Mouse (Mus musculus): ENCODE results near the gene Jmjd6. TPM values are rescaled to one million over a fixed set of nuclear protein-coding genes. Genes with fewer than 3 reads are reported as not detected.

Jmjd6 gene
- total and polyA plus RNA-seq, 3 experiments = 175 to 192 TPM; not detected in 1

- Histone ChIP-seq H3K4me3 (ENCODE audit: control insufficient read depth in 1 of 2, insufficient read depth in 1 of 2, low read depth in 2 of 2, low read length in 2 of 2) (no peak overlapping the region), H3K9me3 (replicated peaks; ENCODE audit: insufficient read depth, low read length) (no peaks in the 10 kb centered on the region), H3K9ac (ENCODE audit: control insufficient read depth, low read depth, low read length, poor library complexity, severe bottlenecking) (no peak overlapping the region), H3K36me3 (ENCODE audit: control insufficient read depth in 1 of 2, insufficient read depth in 2 of 2, low read length in 2 of 2) (no peaks in the 10 kb centered on the region), H3K79me2 (ENCODE audit: control insufficient read depth, insufficient read depth, low read length, poor library complexity) (no peaks in the 10 kb centered on the region), H3K27me3 (ENCODE audit: control insufficient read depth in 1 of 2, insufficient read depth in 2 of 2, low read length in 2 of 2) (no peaks in the 10 kb centered on the region; a peak in 2 of 4 replicates), H3K27ac (ENCODE audit: control insufficient read depth, low read depth, low read length) (no peak overlapping the region), H3K4me1 (ENCODE audit: control insufficient read depth in 1 of 2, insufficient read depth in 2 of 2, low read length in 2 of 2) (peaks cover 0 to 3% of the 10 kb centered on the region in 2 experiments; a peak in 1 of 4 replicates)
- no peak for DNase-seq (ENCODE audit: low read depth, low spot score)
- no peak for TF ChIP-seq BHLHE40 (IDR thresholded peaks at IDR 0.05; ENCODE audit: borderline replicate concordance, low read depth, low read length)
- no peak for TF ChIP-seq USF2 (IDR thresholded peaks at IDR 0.05; ENCODE audit: borderline replicate concordance in 1 of 2, insufficient read depth in 1 of 2, low read depth in 1 of 2, low read length in 2 of 2)
- no peak for TF ChIP-seq POLR2A (IDR thresholded peaks at IDR 0.05; ENCODE audit: control insufficient read depth in 1 of 2, insufficient read depth in 1 of 2, low read depth in 1 of 2, low read length in 2 of 2, poor library complexity in 1 of 2)
- TF ChIP-seq JUND (IDR thresholded peaks at IDR 0.05; ENCODE audit: low read depth, low read length) = no peak
- TF ChIP-seq CHD1 (IDR thresholded peaks at IDR 0.05; ENCODE audit: low read depth, low read length) = no peak
Observed at GRCm38 (mm10) chr11:116822626-116823025, 20.6 kb downstream of the Jmjd6 start.

GRCm38 (mm10) chr11:116822215-116822614 is 21.0 kb downstream of the Jmjd6 start:
- no peak overlapping the region for H3K9ac ChIP-seq (ENCODE audit: control insufficient read depth, low read depth, low read length, poor library complexity, severe bottlenecking)
- no peak for DNase-seq (ENCODE audit: low read depth, low spot score)
- no peaks in the 10 kb centered on the region for H3K9me3 ChIP-seq (replicated peaks; ENCODE audit: insufficient read depth, low read length)
- no peaks in the 10 kb centered on the region for H3K79me2 ChIP-seq (ENCODE audit: control insufficient read depth, insufficient read depth, low read length, poor library complexity)
- no peaks in the 10 kb centered on the region for H3K36me3 ChIP-seq (ENCODE audit: control insufficient read depth in 1 of 2, insufficient read depth in 2 of 2, low read length in 2 of 2)
- H3K4me3 ChIP-seq (ENCODE audit: control insufficient read depth in 1 of 2, insufficient read depth in 1 of 2, low read depth in 2 of 2, low read length in 2 of 2) = no peak overlapping the region
- H3K27me3 ChIP-seq (ENCODE audit: control insufficient read depth in 1 of 2, insufficient read depth in 2 of 2, low read length in 2 of 2) = no peaks in the 10 kb centered on the region; a peak in 2 of 4 replicates
- peaks cover 0 to 1% of the 10 kb centered on the region in 2 experiments; a peak in 1 of 4 replicates for H3K4me1 ChIP-seq (ENCODE audit: control insufficient read depth in 1 of 2, insufficient read depth in 2 of 2, low read length in 2 of 2)
- H3K27ac ChIP-seq (ENCODE audit: control insufficient read depth, low read depth, low read length) = no peak overlapping the region
- TF ChIP-seq ETS1 (IDR thresholded peaks at IDR 0.05; ENCODE audit: low read depth, low read length) = no peak
- TF ChIP-seq RAD21 (IDR thresholded peaks at IDR 0.05; ENCODE audit: low read depth, low read length) = no peak
- TF ChIP-seq TCF12 (IDR thresholded peaks at IDR 0.05; ENCODE audit: low read depth, low read length) = no peak
- TF ChIP-seq MAFK (IDR thresholded peaks at IDR 0.05; ENCODE audit: borderline replicate concordance, low read depth, low read length) = no peak
- TF ChIP-seq HCFC1 (IDR thresholded peaks at IDR 0.05; ENCODE audit: low read depth, low read length) = no peak
- TF ChIP-seq BHLHE40 (IDR thresholded peaks at IDR 0.05; ENCODE audit: borderline replicate concordance, low read depth, low read length) = no peak
- TF ChIP-seq GABPA (IDR thresholded peaks at IDR 0.05; ENCODE audit: low read depth, low read length) = no peak
- TF ChIP-seq SIN3A (IDR thresholded peaks at IDR 0.05; ENCODE audit: low read length) = no peak
- TF ChIP-seq TBP (IDR thresholded peaks at IDR 0.05; ENCODE audit: low read depth, low read length) = no peak
- TF ChIP-seq CHD1 (IDR thresholded peaks at IDR 0.05; ENCODE audit: low read depth, low read length) = no peak
